In genomic region chr4:40970592-40970841, GRCm38 (mm10) we compare ENCODE assay signal across 8 mouse cellular contexts. TPM values are rescaled to one million over a fixed set of nuclear protein-coding genes. Genes with fewer than 3 reads are reported as not detected.
DNase-seq lines count a peak whose midpoint lies in the region; ATAC-seq and TF ChIP-seq lines count a peak whose summit lies in the region.

No protein-coding gene starts in this region.

- no peak for TF ChIP-seq CTCF in liver, postnatal 0 days (IDR thresholded peaks at IDR 0.05; ENCODE audit: low read depth)

- no peaks in the 10 kb centered on the region for H3K9me3 ChIP-seq in heart, embryonic 14.5 days (ENCODE audit: control insufficient read depth, low read length)
- H3K9me3 ChIP-seq in ES-E14 (ENCODE audit: control insufficient read depth, insufficient read depth, low read depth, low read length) = no peaks in the 10 kb centered on the region
- H3K9me3 ChIP-seq in forebrain, embryonic 16.5 days (ENCODE audit: control insufficient read depth, low read length) = no peaks in the 10 kb centered on the region
- H3K9me3 ChIP-seq in liver, postnatal 0 days (ENCODE audit: low read length) = no peaks in the 10 kb centered on the region

- H3K27ac ChIP-seq in heart, embryonic 14.5 days (replicated peaks in 1 of 2; ENCODE audit: control insufficient read depth in 1 of 2, insufficient read depth in 1 of 2, low read depth in 2 of 2, low read length in 2 of 2) = peak overlapping the region; percentile 94 to 96
- peak overlapping the region; percentile 54 for H3K27ac ChIP-seq in ES-E14 (ENCODE audit: insufficient read depth, low read depth, low read length, poor library complexity, severe bottlenecking)
- peak overlapping the region; percentile 89 for H3K27ac ChIP-seq in forebrain, embryonic 16.5 days (ENCODE audit: low read length)
- peak overlapping the region; percentile 98 for H3K27ac ChIP-seq in liver, postnatal 0 days (ENCODE audit: low read depth)

- H3K4me1 ChIP-seq in heart, embryonic 14.5 days (ENCODE audit: control insufficient read depth in 2 of 2, insufficient read depth in 2 of 2, low read length in 2 of 2) = peaks cover 6 to 22% of the 10 kb centered on the region in 2 experiments
- peaks cover 0 to 4% of the 10 kb centered on the region in 2 experiments; a peak in 1 of 4 replicates for H3K4me1 ChIP-seq in ES-E14 (ENCODE audit: control insufficient read depth in 2 of 2, insufficient read depth in 2 of 2, low read length in 2 of 2, poor library complexity in 1 of 2)
- peaks cover 15% of the 10 kb centered on the region for H3K4me1 ChIP-seq in forebrain, embryonic 16.5 days (replicated peaks; ENCODE audit: control insufficient read depth, insufficient read depth, low read length)
- H3K4me1 ChIP-seq in liver, postnatal 0 days (ENCODE audit: insufficient read depth) = peaks cover 22% of the 10 kb centered on the region; the same call in 1 of the 2 replicates

- WGBS in heart, embryonic 14.5 days = 0% methylated on average over 15 of the region's 16 CpGs
- 0% methylated on average over 16 of the region's 16 CpGs for WGBS in forebrain, embryonic 16.5 days
- 1% methylated on average over 15 of the region's 16 CpGs for WGBS in liver, postnatal 0 days (ENCODE audit: insufficient replicate concordance)

- DNase-seq in heart, postnatal 10 days = no peak
- DNase-seq in ES-E14 (ENCODE audit: low read depth, low spot score) = no peak
- DNase-seq in liver, postnatal 0 days = no peak
- no peak for DNase-seq in cerebellum, postnatal 10 days
- no peak for DNase-seq in left cerebral cortex, postnatal 36 days (ENCODE audit: low spot score in 2 of 2)

- no peak for TF ChIP-seq EP300 in liver, postnatal 0 days (IDR thresholded peaks at IDR 0.05; ENCODE audit: low read depth)

- H3K36me3 ChIP-seq in heart, embryonic 14.5 days (ENCODE audit: control insufficient read depth, insufficient read depth, low read length) = peaks cover 29% of the 10 kb centered on the region
- H3K36me3 ChIP-seq in ES-E14 (ENCODE audit: control insufficient read depth, insufficient read depth, low read length, poor library complexity, severe bottlenecking) = peaks cover 10% of the 10 kb centered on the region
- H3K36me3 ChIP-seq in forebrain, embryonic 16.5 days (ENCODE audit: control insufficient read depth, insufficient read depth) = peaks cover 8% of the 10 kb centered on the region
- peaks cover 14% of the 10 kb centered on the region for H3K36me3 ChIP-seq in liver, postnatal 0 days (replicated peaks; ENCODE audit: insufficient read depth, low read length)

- H3K4me2 ChIP-seq in heart, embryonic 14.5 days (ENCODE audit: low read length) = peak overlapping the region; percentile 78
- peak overlapping the region; percentile 73 for H3K4me2 ChIP-seq in forebrain, embryonic 16.5 days (ENCODE audit: low read length)
- H3K4me2 ChIP-seq in liver, postnatal 0 days (ENCODE audit: low read depth, low read length) = peak overlapping the region; percentile 91

- peak overlapping the region; percentile 74 to 91 for H3K4me3 ChIP-seq in heart, embryonic 14.5 days (ENCODE audit: control insufficient read depth in 1 of 2, insufficient read depth in 1 of 2, low read depth in 1 of 2, low read length in 2 of 2)
- peak overlapping the region; percentile 94 to 97 for H3K4me3 ChIP-seq in ES-E14 (ENCODE audit: insufficient read depth in 1 of 2, low read depth in 1 of 2, low read length in 2 of 2, poor library complexity in 1 of 2, severe bottlenecking in 1 of 2)
- peak overlapping the region; percentile 97 for H3K4me3 ChIP-seq in forebrain, embryonic 16.5 days (replicated peaks; ENCODE audit: low read length)
- H3K4me3 ChIP-seq in liver, postnatal 0 days (ENCODE audit: low read depth, low read length) = peak overlapping the region; percentile 98

- H3K9ac ChIP-seq in heart, embryonic 14.5 days (ENCODE audit: low read length) = peak overlapping the region; percentile 92
- peak overlapping the region; percentile 90 for H3K9ac ChIP-seq in ES-E14 (ENCODE audit: insufficient read depth, low read depth, low read length, poor library complexity, severe bottlenecking)
- H3K9ac ChIP-seq in forebrain, embryonic 16.5 days (replicated peaks; ENCODE audit: low read depth, low read length) = peak overlapping the region; percentile 92
- H3K9ac ChIP-seq in liver, postnatal 0 days (replicated peaks) = peak overlapping the region; percentile 88

- intact Hi-C loops in heart, postnatal 10 days (cut with DNase I) = loop anchor here (2.0 kb wide), 1 partner anchor 22 kb away; the partner anchor contains the start of genes Bag1 and Chmp5
- intact Hi-C loops in left cerebral cortex, postnatal 36 days (cut with DNase I) = loop anchor here (2.0 kb wide), 1 partner anchor 22 kb away; the partner anchor contains the start of genes Bag1 and Chmp5

- no peaks in the 10 kb centered on the region for H3K27me3 ChIP-seq in heart, embryonic 14.5 days (ENCODE audit: control insufficient read depth, insufficient read depth, low read length)
- H3K27me3 ChIP-seq in forebrain, embryonic 16.5 days (replicated peaks; ENCODE audit: control insufficient read depth, insufficient read depth, low read length) = no peaks in the 10 kb centered on the region
- H3K27me3 ChIP-seq in liver, postnatal 0 days (ENCODE audit: insufficient read depth, low read length) = no peaks in the 10 kb centered on the region

- ATAC-seq in heart, embryonic 14.5 days (ENCODE audit: insufficient number of reproducible peaks, insufficient read depth, low FRiP score, low read depth) = peak; percentile 25
- ATAC-seq in forebrain, embryonic 16.5 days = no peak; the same call in 1 of the 2 replicates
- peak; percentile 47 for ATAC-seq in liver, postnatal 0 days
- no peak for ATAC-seq in granulocyte monocyte progenitor cell, adult 5-6 weeks (replicated peaks; ENCODE audit: poor library complexity, severe bottlenecking)

- in situ Hi-C loops in ES-E14 (cut with MboI; ENCODE audit: low sequenced_read_pairs in 2 of 2, unreplicated experiment in 2 of 2) = no loop called here

TF ChIP-seq in ES-E14, 5 proteins besides CTCF, POLR2A, EP300 and RAD21:
- TF ChIP-seq HCFC1 (IDR thresholded peaks at IDR 0.05; ENCODE audit: borderline replicate concordance, insufficient read depth, low read length) = no peak
- no peak for TF ChIP-seq ZC3H11A (IDR thresholded peaks at IDR 0.05; ENCODE audit: borderline replicate concordance, low read depth, low read length)
- TF ChIP-seq MAFK (IDR thresholded peaks at IDR 0.05; ENCODE audit: insufficient read depth, low read depth, low read length) = no peak
- TF ChIP-seq CHD2 (IDR thresholded peaks at IDR 0.05; ENCODE audit: low read depth, low read length) = no peak
- TF ChIP-seq ZNF384 (IDR thresholded peaks at IDR 0.05; ENCODE audit: low read depth, low read length) = no peak

RNA-seq across cellular contexts. Expression of gene Nfx1, which starts 0.2 kb away (rescaled TPM):
- polyA plus RNA-seq in heart, embryonic 14.5 days (2014; fragmentation: Nextera tagmentation; extraction: Ambion mirVana) = 56.1 and 59.0 TPM in 2 replicates
- total RNA-seq in heart, postnatal 10 days (2021) = 10 to 100 TPM; 27.7 to 30.5 TPM
- 71.7 and 82.7 TPM in 2 replicates for total RNA-seq in ES-E14 (2012; rRNA removed)
- polyA plus RNA-seq in forebrain, embryonic 16.5 days (2015; fragmentation: Nextera tagmentation; extraction: Ambion mirVana) = 133 and 141 TPM in 2 replicates
- 18.2 and 19.4 TPM in 2 replicates for polyA plus RNA-seq in liver, postnatal 0 days (2015; fragmentation: Nextera tagmentation; extraction: Ambion mirVana)
- 60.0 and 67.3 TPM in 2 replicates for total RNA-seq in granulocyte monocyte progenitor cell, adult 5-6 weeks (2014; fragmentation: Nextera tagmentation)
- total RNA-seq in granulocyte monocyte progenitor cell, adult 5-6 weeks (2017) = 63.7 and 66.7 TPM in 2 replicates
- 10 to 100 TPM; 67.3 to 78.5 TPM for total RNA-seq in left cerebral cortex, postnatal 36 days (2021)

RNA-seq across cellular contexts. Expression of gene Chmp5, which starts 22.3 kb away (rescaled TPM):
- polyA plus RNA-seq in heart, embryonic 14.5 days (2014; fragmentation: Nextera tagmentation; extraction: Ambion mirVana) = 74.7 and 82.9 TPM in 2 replicates
- total RNA-seq in heart, postnatal 10 days (2021) = 10 to 100 TPM; 38.9 to 43.7 TPM
- total RNA-seq in ES-E14 (2012; rRNA removed) = 41.5 and 67.5 TPM in 2 replicates
- 167 and 183 TPM in 2 replicates for polyA plus RNA-seq in forebrain, embryonic 16.5 days (2015; fragmentation: Nextera tagmentation; extraction: Ambion mirVana)
- 46.6 and 49.3 TPM in 2 replicates for polyA plus RNA-seq in liver, postnatal 0 days (2015; fragmentation: Nextera tagmentation; extraction: Ambion mirVana)
- 29.9 and 35.6 TPM in 2 replicates for total RNA-seq in granulocyte monocyte progenitor cell, adult 5-6 weeks (2014; fragmentation: Nextera tagmentation)
- 57.8 and 87.8 TPM in 2 replicates for total RNA-seq in granulocyte monocyte progenitor cell, adult 5-6 weeks (2017)
- total RNA-seq in left cerebral cortex, postnatal 36 days (2021) = 10 to 100 TPM; 81.2 to 81.6 TPM

RNA-seq across cellular contexts. Expression of gene Bag1, which starts 22.4 kb away (rescaled TPM):
- 199 and 211 TPM in 2 replicates for polyA plus RNA-seq in heart, embryonic 14.5 days (2014; fragmentation: Nextera tagmentation; extraction: Ambion mirVana)
- total RNA-seq in heart, postnatal 10 days (2021) = 100 to 1,000 TPM; 202 to 209 TPM
- total RNA-seq in ES-E14 (2012; rRNA removed) = 77.9 and 99.5 TPM in 2 replicates
- 180 and 214 TPM in 2 replicates for polyA plus RNA-seq in forebrain, embryonic 16.5 days (2015; fragmentation: Nextera tagmentation; extraction: Ambion mirVana)
- polyA plus RNA-seq in liver, postnatal 0 days (2015; fragmentation: Nextera tagmentation; extraction: Ambion mirVana) = 128 and 136 TPM in 2 replicates
- total RNA-seq in granulocyte monocyte progenitor cell, adult 5-6 weeks (2014; fragmentation: Nextera tagmentation) = 135 and 146 TPM in 2 replicates
- total RNA-seq in granulocyte monocyte progenitor cell, adult 5-6 weeks (2017) = 325 and 367 TPM in 2 replicates
- 100 to 1,000 TPM; 170 to 211 TPM for total RNA-seq in left cerebral cortex, postnatal 36 days (2021)

RNA-seq across cellular contexts. Expression of gene Spink4, which starts 50.7 kb away (rescaled TPM):
- polyA plus RNA-seq in heart, embryonic 14.5 days (2014; fragmentation: Nextera tagmentation; extraction: Ambion mirVana) = 7.6 and 12.1 TPM in 2 replicates
- total RNA-seq in heart, postnatal 10 days (2021) = 1 to 10 TPM; 1.1 to 2.1 TPM
- total RNA-seq in ES-E14 (2012; rRNA removed) = not detected in 2 replicates
- not detected in 2 replicates for polyA plus RNA-seq in forebrain, embryonic 16.5 days (2015; fragmentation: Nextera tagmentation; extraction: Ambion mirVana)
- 0.65 and 1.2 TPM in 2 replicates for polyA plus RNA-seq in liver, postnatal 0 days (2015; fragmentation: Nextera tagmentation; extraction: Ambion mirVana)
- total RNA-seq in granulocyte monocyte progenitor cell, adult 5-6 weeks (2014; fragmentation: Nextera tagmentation) = not detected in 2 replicates
- total RNA-seq in granulocyte monocyte progenitor cell, adult 5-6 weeks (2017) = not detected in 2 replicates
- not detected for total RNA-seq in left cerebral cortex, postnatal 36 days (2021)

Comparison
In these comparisons a context has a peak if more than half of its experiments do, and no peak if none do; other contexts are left out.
1. ATAC-seq: peak in heart, embryonic 14.5 days (single experiment) and liver, postnatal 0 days (single experiment); none in forebrain, embryonic 16.5 days (single experiment) and granulocyte monocyte progenitor cell, adult 5-6 weeks (single experiment).
2. Peak in every context shown above with its lines, with median percentiles within 50 percentile points of each other: H3K27ac ChIP-seq, H3K4me2 ChIP-seq, H3K4me3 ChIP-seq and H3K9ac ChIP-seq.